Mouse (Mus musculus) forelimb bud, embryonic 11.5 days (tissue): ENCODE measurements around the gene Gm49396.

Source experiments
- DNase-seq: peaks from one replicate; pipeline ENCODE4 v3.0.0-alpha.2; 2012; ENCODE audit warnings: low read depth, low spot score

The Gm49396 gene

DNA sequence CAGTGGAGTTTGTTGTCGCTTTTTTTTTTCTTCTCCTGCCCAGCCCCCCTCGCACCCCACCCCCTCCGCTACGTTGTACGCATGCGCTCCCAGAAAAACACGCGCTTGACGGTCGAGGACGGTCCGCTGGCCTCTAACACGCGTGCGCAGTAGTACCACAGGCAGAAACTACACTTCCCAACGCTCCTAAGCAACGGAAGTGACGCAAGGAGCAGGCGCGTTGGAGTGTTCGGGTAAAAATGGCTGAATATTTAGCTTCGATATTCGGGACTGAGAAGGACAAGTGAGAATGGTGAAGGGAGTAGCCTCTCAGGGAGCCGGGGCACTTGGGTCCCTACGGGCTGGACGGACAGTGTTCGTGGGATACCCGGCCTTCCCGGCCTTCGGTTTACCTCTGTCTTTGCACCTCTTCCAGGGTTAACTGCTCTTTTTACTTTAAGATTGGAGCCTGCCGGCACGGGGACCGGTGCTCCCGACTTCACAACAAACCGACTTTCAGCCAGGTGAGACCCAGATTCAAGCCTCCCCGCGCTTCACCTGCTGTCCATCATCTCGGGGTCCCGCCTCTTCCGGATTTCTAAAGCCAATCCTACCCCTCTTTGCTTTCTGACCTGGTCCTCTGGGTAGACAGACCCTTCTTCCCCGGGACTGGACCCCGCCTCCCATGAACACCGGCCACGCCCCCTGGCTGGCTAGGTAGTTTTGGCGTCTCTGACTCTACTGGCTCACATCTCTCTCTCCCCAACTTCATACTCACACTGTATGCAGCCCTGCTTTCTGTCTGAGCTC, at the start of gene Gm49396, which contains the start of the genes U2af1l4 and Psenen:
Gm49396 (plus strand) TSS at position 228 of the 789 bp plus-strand sequence.
U2af1l4 (plus strand) TSS at position 185 of the 789 bp plus-strand sequence.
Psenen (minus strand) TSS at position 511 of the 789 bp plus-strand sequence.
- peak; percentile 98 for DNase-seq

GRCm38 (mm10) chr7:30515003-30515760, 48.0 kb upstream of the Gm49396 start:
- no peak for DNase-seq

GRCm38 (mm10) chr7:30518325-30518724, 44.8 kb upstream of the Gm49396 start:
- no peak for DNase-seq

DNA sequence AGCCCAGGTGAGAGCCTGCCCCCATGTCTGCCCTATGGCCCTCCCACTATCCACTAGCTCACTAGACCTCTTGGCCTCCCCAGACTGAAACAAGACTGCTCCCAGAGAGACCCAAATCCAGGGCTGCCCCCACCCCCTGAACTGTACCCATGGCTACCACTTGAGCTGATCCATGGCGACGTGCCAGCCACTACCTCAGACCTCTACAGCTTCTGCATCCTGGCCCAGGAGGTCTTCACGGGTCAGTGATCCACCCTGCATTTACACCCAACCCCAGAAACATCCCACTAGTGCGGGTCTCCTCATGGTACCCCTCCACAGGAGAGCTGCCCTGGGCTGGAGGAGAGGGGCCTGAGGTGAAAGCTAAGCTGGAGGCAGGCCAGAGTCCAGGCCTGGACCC, 42.7 kb upstream of the Gm49396 start:
- no peak for DNase-seq

DNA sequence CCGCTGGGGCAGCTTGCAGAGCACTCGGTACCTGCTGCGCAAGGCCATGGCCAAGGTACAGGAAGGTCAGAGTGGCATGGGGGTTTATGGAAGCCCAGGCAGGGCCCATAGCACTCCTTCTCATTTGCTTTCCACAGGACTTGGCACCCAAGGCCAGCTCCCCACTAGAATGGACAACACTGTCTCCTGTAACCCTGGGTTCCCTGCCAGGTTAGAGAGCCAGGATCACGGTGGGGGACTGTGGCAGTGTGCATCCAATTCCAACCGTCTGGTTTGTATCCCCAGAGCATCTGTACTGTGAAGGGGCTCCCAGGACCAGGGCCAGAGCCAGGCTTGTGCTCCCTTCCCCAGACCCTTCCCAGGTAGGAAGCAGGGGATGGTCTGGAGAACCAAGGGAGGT, 42.3 kb upstream of the Gm49396 start:
- no peak for DNase-seq

GRCm38 (mm10) chr7:30522871-30523270, 40.3 kb upstream of the Gm49396 start:
- DNase-seq: no peak

GRCm38 (mm10) chr7:30524487-30524886, 38.7 kb upstream of the Gm49396 start:
- DNase-seq: no peak

DNA sequence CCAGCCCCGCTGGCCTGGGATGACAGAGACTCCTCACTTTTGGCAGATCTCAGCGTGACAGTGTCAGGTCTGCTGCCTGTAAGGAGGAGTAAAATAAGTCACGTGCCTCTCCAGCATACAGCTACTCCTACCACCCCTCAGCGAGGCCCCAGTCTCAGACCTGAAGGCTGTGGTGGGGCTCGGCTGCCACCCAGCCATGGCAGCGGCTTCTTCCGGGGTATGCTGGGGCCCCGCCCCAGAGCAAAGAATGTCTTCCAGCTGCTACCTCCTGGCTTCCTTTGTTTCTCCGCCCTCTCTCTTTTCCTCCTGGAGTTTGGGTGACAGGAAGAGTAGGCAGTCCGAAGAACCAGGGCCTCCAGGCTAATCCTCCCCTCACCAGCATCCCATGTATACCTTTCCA, 37.2 kb upstream of the Gm49396 start:
- DNase-seq: no peak

GRCm38 (mm10) chr7:30526399-30526798, 36.7 kb upstream of the Gm49396 start:
- no peak for DNase-seq

GRCm38 (mm10) chr7:30526981-30527380, 36.2 kb upstream of the Gm49396 start:
- no peak for DNase-seq

DNA sequence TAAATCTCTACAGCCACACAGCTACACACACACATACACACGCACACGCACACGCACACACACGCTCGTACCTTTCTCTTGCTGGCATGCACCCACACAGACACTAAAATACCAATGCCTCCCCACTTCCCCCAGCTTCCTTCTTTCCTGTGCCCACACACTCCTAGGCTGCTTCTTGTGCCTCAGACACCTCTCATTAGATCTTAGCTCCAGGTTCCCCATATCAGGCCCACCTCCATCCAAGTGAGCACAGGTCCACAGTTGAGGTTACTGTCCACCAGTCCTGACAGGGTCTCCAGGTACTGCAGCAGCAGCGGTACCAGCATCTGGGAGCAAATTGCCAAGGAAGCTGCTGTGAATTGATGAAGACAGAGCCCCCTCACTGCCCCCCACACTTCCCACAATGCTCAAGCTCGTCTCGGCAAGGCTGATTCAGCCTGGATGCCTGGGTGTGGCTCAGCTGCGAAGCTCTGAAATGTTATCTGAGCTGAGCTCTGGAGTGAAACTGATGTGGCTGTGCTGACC, 31.8 kb upstream of the Gm49396 start:
- no peak for DNase-seq

- no peak for DNase-seq
These were observed 30.2 kb upstream of the Gm49396 start for GRCm38 (mm10) chr7:30532931-30533330.

GRCm38 (mm10) chr7:30533941-30534632, 29.1 kb upstream of the Gm49396 start:
- no peak for DNase-seq

- DNase-seq: peak; percentile 99
These were observed 28.2 kb upstream of the Gm49396 start, which contains the start of gene Arhgap33 for GRCm38 (mm10) chr7:30534633-30535577. TSS of gene Arhgap33 (minus strand) at chr7:30535060.

DNA sequence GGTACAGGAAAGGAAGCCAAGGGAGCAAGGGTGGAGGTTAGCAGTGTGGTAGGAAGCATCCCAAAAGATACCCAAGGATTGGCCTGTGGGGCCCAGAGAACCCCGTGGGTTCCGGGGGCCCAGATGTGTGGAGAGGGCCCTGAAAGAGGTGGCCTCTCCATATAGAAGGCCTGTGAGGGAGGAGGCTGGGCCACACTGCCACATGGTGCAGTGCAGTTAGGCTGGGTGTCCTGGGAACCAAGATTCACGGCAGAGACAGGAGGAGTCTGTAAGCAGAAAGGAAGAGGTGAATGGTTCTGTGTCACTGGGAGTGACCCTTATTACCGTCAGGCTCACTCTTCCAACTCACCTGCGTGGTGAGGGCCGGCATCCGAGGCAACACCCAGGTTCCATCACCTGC, 22.6 kb upstream of the Gm49396 start:
- DNase-seq: no peak

DNA sequence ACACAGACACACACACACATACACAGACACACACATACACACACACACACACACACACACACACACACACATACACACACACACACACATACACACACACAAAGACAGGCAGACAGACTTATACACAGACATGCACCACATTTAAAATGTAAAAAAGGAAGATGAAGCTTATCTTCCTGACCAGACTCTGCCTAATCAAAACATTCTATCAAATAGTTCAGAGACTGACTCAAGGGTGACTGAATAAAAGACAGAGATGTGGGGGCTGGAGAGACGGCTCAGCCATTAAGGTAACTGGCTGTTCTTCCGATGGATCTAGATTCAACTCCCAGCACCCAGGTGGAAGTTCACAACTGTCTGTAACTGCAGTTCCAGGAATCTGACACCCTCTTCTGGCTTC, 18.8 kb upstream of the Gm49396 start:
- DNase-seq: no peak

GRCm38 (mm10) chr7:30549880-30550279, 13.3 kb upstream of the Gm49396 start:
- no peak for DNase-seq

- DNase-seq: no peak
These were observed 12.5 kb upstream of the Gm49396 start for GRCm38 (mm10) chr7:30550603-30551002.

DNA sequence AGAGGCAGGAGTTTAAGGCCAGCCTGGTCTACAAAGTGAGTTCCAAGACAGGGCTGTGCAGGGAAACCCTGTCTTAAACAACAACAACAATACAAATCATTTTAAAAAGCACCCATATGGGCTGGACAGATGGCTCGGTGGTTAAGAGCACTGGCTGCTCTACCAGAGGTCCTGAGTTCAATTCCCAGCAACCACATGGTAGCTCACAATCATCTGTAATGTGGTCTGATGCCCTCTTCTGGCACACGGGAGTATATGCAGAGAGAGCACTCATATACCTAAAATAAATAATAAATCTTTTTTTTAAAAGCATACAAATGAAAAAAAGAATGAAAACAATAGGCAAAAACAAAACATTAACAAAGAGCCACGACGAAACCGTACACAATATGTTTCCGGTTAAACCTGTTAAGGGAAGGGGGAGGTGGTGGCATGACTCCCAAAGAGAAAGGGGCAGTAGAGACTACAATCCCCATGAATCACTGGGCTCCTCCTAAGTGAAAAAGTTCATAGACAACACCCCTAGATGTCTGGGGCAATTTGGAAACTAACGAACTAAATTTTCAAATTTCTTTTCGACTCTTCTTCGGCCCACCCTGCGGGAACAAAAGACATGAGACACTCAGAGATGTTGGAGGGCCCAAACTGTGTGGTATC, 11.6 kb upstream of the Gm49396 start:
- DNase-seq: no peak
